Mouse (Mus musculus) thymus, adult 2 months (tissue): ENCODE measurements at regions not wholly inside any gene's neighbourhood (a gene's known extent, or its start where the extent isn't known, plus 50 kb on each side); places are given as distances from the start of the nearest gene placed in this dataset.

Source experiments
- DNase-seq: peaks from one replicate; pipeline ENCODE4 v3.0.0; 2021
- H3K27ac ChIP-seq: fragments of 200-500 bp; 2 replicates; pipeline ENCODE4 v1.5.1; 2012; ENCODE audit warnings: low read length, control low read depth; ENCODE audit not compliant: control insufficient read depth, insufficient read depth
- H3K27me3 ChIP-seq: fragments of 200-500 bp; 2 replicates; pipeline ENCODE4 v1.6.1; 2012; ENCODE audit warnings: mild to moderate bottlenecking, low read length, moderate library complexity, mixed read lengths; ENCODE audit not compliant: control insufficient read depth, insufficient read depth
- H3K36me3 ChIP-seq: fragments of 200-500 bp; 2 replicates; pipeline ENCODE4 v1.6.1; 2012; ENCODE audit warnings: mild to moderate bottlenecking, low read length, moderate library complexity; ENCODE audit not compliant: control insufficient read depth, insufficient read depth
- H3K4me1 ChIP-seq: fragments of 200-500 bp; replicated peaks from 2 replicates; pipeline ENCODE4 v1.6.1; 2012; ENCODE audit warnings: low read length; ENCODE audit not compliant: control insufficient read depth, insufficient read depth
- H3K4me3 ChIP-seq: fragments of 200-500 bp; 2 replicates; pipeline ENCODE4 v1.5.1; 2012; ENCODE audit warnings: mild to moderate bottlenecking, low read length, control low read depth, moderate library complexity; ENCODE audit not compliant: control insufficient read depth, insufficient read depth
- CTCF ChIP-seq: fragments of 200-500 bp; IDR thresholded peaks from 2 replicates; pipeline ENCODE4 v1.5.1; 2012; ENCODE audit warnings: mild to moderate bottlenecking, control low read depth, low read length, moderate library complexity, borderline replicate concordance; ENCODE audit not compliant: control insufficient read depth, poor library complexity, insufficient read depth; ENCODE audit errors: extremely low read depth
- POLR2A ChIP-seq: fragments of 200-500 bp; IDR thresholded peaks from 2 replicates; pipeline ENCODE4 v1.6.1; 2012; ENCODE audit warnings: mild to moderate bottlenecking, low read length, control low read depth, moderate library complexity; ENCODE audit not compliant: control insufficient read depth, poor library complexity, insufficient read depth; ENCODE audit errors: extremely low read depth
- whole genome bisulfite sequencing: fragments of 180-500 bp; shearing (Covaris S2); methylation state at CpG from one replicate; pipeline ENCODE4 v1.1.7; 2018; 5-methylcytosine and 5-hydroxymethylcytosine counted together

- 15% methylated on average over 5 of the region's 5 CpGs for WGBS
- Histone ChIP-seq H3K4me3 (no peak overlapping the region), H3K27ac (no peak overlapping the region), H3K36me3 (no peaks in the 10 kb centered on the region), H3K27me3 (no peaks in the 10 kb centered on the region), H3K4me1 (no peaks in the 10 kb centered on the region)
- no peak for TF ChIP-seq POLR2A
- no peak for TF ChIP-seq CTCF
- DNase-seq: peak; percentile 39
These were observed 118.2 kb upstream of the Gm21876 start for GRCm38 (mm10) chrX:21293666-21294065.

- peak; percentile 0 for DNase-seq
- Histone ChIP-seq H3K27me3 (no peaks in the 10 kb centered on the region), H3K4me3 (no peak overlapping the region), H3K36me3 (no peaks in the 10 kb centered on the region), H3K27ac (no peak overlapping the region), H3K4me1 (no peaks in the 10 kb centered on the region)
- no peak for TF ChIP-seq POLR2A
- no peak for TF ChIP-seq CTCF
- WGBS: 13% methylated on average over 1 of the region's 1 CpGs
These were observed 120.0 kb upstream of the Gm21876 start for GRCm38 (mm10) chrX:21295460-21295859.

- Histone ChIP-seq H3K4me1 (no peaks in the 10 kb centered on the region), H3K27me3 (no peaks in the 10 kb centered on the region), H3K36me3 (no peaks in the 10 kb centered on the region), H3K4me3 (no peak overlapping the region), H3K27ac (no peak overlapping the region)
- TF ChIP-seq CTCF (no peak), POLR2A (no peak)
- DNase-seq: no peak
- WGBS: 84% methylated on average over 6 of the region's 6 CpGs
These were observed 121.9 kb upstream of the Gm21876 start for GRCm38 (mm10) chrX:21297349-21297748.

GRCm38 (mm10) chrX:21334499-21335032 lies 149.8 kb upstream of the Agtr2 start:
- no peak for DNase-seq
- no peak for TF ChIP-seq POLR2A
- no peak for TF ChIP-seq CTCF
- H3K36me3 ChIP-seq: no peaks in the 10 kb centered on the region
- no peak overlapping the region for H3K27ac ChIP-seq
- H3K4me1 ChIP-seq: no peaks in the 10 kb centered on the region
- no peaks in the 10 kb centered on the region for H3K27me3 ChIP-seq
- WGBS: 27% methylated on average over 13 of the region's 13 CpGs
- H3K4me3 ChIP-seq: no peak overlapping the region

GRCm38 (mm10) chrX:21344397-21344796 lies 139.9 kb upstream of the Agtr2 start:
- Histone ChIP-seq H3K4me1 (no peaks in the 10 kb centered on the region), H3K27me3 (no peaks in the 10 kb centered on the region), H3K27ac (no peak overlapping the region), H3K36me3 (no peaks in the 10 kb centered on the region), H3K4me3 (no peak overlapping the region)
- TF ChIP-seq CTCF: no peak
- no peak for TF ChIP-seq POLR2A
- DNase-seq: no peak
- 100% methylated on average over 1 of the region's 1 CpGs for WGBS

- 26% methylated on average over 4 of the region's 4 CpGs for WGBS
- no peaks in the 10 kb centered on the region for H3K4me1 ChIP-seq
- H3K27me3 ChIP-seq: no peaks in the 10 kb centered on the region
- TF ChIP-seq POLR2A (no peak), CTCF (no peak)
- H3K4me3 ChIP-seq: no peak overlapping the region
- no peaks in the 10 kb centered on the region for H3K36me3 ChIP-seq
- H3K27ac ChIP-seq: no peak overlapping the region
- no peak for DNase-seq
These were observed 133.8 kb upstream of the Agtr2 start for GRCm38 (mm10) chrX:21350503-21350902.

GRCm38 (mm10) chrX:21352350-21352749 lies 132.0 kb upstream of the Agtr2 start:
- no peak for TF ChIP-seq POLR2A
- TF ChIP-seq CTCF: no peak
- Histone ChIP-seq H3K36me3 (no peaks in the 10 kb centered on the region), H3K27me3 (no peaks in the 10 kb centered on the region), H3K27ac (no peak overlapping the region), H3K4me1 (no peaks in the 10 kb centered on the region), H3K4me3 (no peak overlapping the region)
- 64% methylated on average over 3 of the region's 3 CpGs for WGBS
- DNase-seq: no peak
